Mouse (Mus musculus): Measurements from ENCODE around the gene Fcgr2b.

DNA sequence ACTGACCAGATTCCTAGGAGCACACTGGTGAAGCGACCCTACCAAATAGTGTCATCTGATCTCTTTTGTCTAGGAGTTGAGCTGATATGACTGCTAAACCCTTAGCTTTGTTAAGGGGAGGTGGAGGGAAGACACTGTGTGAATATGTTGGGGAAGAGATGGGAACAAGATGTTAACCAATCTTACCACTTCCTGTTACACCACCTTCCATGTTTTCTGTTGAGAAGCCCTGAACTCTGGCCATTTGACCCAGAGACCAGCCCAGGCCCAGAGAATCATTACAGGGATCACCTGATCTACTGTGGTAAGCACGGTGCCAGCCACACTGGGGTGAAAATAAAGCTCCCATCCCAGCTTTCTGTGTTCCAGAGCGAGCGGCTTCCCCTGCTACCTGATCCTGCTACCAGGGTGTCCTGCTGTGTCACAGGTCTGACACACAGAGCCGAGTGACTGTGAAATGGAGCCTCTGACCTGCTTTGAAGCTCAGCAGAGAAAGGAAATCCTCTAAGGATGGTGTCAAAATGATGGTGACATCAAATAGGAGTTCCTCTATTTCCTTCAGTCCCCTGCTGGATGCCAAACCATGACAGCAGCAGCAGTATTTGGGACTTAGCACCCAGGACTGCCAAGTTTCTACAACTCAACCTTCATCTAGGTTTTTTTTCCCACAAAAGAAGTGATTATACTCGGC is 41.3 kb upstream of the Fcgr2b start:
- TF ChIP-seq CTCF (IDR thresholded peaks at IDR 0.05; ENCODE audit: low read depth) = no peak
- TF ChIP-seq EP300 (IDR thresholded peaks at IDR 0.05; ENCODE audit: low read depth) = no peak
